Mouse (Mus musculus) cerebellum, adult (tissue): ENCODE measurements at regions not wholly inside any gene's neighbourhood (a gene's known extent, or its start where the extent isn't known, plus 50 kb on each side); places are given as distances from the start of the nearest gene placed in this dataset.

Source experiments
- ATAC-seq: cut with Nextera tagmentation; 2 replicates; pipeline ENCODE4 v1.9.2; 2017; ENCODE audit warnings: mild to moderate bottlenecking, moderate library complexity, mixed read lengths; ENCODE audit not compliant: insufficient number of reproducible peaks, low FRiP score, low TSS enrichment

GRCm38 (mm10) chr2:144166102-144166750 lies 104.2 kb upstream of the Mgme1 start:
- no peak for ATAC-seq

GRCm38 (mm10) chr2:144169576-144170178 lies 100.8 kb upstream of the Mgme1 start:
- ATAC-seq, result no peak

GRCm38 (mm10) chr2:144172100-144172770 lies 98.2 kb upstream of the Mgme1 start:
- ATAC-seq, result peak; percentile 98

- no peak for ATAC-seq
Measured at GRCm38 (mm10) chr2:144173358-144174106, 96.9 kb upstream of the Mgme1 start.

- ATAC-seq, result no peak
Measured at GRCm38 (mm10) chr2:144174366-144175035, 96.0 kb upstream of the Mgme1 start.

GRCm38 (mm10) chr2:144176508-144177170 lies 93.8 kb upstream of the Mgme1 start:
- no peak for ATAC-seq

DNA sequence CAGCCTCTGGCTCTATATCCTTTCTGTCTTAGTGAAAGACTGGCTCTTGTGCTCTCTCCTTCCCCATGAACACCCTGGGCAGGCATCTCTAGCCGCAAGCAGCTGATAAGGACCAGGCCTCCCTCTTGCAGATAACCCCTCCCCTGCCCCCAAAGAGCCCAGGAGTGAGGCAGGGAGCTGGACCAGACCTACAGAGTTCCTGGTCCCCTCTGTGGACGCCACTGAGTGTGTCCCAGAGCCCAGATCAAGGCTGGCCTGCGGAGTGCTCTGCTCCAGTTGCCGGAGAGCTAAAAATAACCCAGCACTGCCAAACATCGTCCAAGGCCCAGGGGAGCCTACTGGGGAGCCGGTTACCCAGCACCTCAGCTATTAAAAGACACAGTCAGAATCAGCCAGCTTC lies 93.2 kb upstream of the Mgme1 start:
- ATAC-seq, result no peak

DNA sequence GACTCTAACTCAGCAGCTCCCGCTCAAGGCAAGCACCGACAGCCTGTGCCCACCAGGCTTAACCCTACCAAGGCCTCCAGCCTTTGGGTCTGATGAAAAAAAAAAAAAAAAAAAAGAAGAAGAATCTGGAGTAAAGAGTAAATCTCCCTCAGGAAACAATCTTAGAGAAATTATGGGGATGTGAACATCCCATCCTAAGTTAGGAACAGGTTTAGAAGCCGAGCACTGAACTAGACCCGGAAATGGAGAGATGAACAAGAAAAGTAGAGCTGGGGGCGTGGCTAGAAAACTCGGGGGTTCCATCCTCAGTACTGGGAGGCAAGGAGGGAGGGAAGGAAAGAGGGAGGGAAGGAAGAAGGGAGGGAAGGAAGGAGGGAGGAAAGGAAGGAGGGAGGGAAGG lies 92.5 kb upstream of the Mgme1 start:
- ATAC-seq, result no peak

DNA sequence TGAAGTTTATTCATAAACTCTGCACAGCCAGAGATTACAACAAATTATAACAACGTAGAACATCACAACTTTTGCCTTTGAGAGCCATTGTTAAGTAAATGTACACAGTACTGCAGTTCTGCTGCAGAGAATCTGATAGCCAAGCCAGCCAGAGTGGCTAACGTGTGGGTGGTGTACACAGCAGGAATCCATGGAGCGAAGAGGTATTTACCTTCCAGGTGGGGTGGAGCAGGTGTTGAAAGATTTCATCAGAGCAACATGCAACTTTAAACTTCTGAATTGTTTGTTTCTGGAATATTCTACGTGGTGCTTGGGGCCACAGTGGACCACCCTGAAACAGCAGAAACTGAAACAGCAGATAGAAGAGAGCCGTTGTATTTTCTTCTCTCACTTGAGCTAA lies 88.4 kb upstream of the Mgme1 start:
- ATAC-seq, result no peak

- ATAC-seq, result no peak
Measured at GRCm38 (mm10) chr2:144182542-144182941, 87.9 kb upstream of the Mgme1 start.

DNA sequence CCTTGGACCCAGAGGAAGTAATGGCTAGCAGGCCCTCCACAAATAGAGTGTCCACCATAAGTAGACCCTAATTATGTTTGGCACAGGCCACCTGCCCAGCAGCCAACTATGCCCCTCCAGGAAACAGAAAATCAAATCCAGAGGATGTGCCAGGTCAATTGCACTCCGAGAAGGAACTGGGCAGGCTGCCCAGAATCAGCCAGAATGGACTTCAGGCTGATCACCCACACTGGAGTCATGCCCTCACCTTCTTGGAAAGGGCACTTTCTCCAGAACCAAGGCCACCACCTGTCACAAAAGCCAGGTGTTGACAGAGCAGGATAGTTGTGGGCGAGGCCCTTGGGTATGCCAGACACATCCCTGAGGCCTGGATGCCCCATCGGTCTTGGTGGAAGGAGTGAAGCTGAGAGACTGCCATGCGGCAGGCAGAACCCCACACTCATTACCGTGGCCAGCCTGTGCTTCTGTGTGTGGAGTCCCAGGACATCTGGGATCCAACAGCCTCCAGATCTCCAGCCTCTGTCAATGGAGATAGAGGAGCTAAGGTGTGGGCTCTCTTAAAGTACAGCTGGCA lies 87.0 kb upstream of the Mgme1 start:
- peak; percentile 58; the same call in 1 of the 2 replicates for ATAC-seq

GRCm38 (mm10) chr2:144185175-144185574 lies 85.3 kb upstream of the Mgme1 start:
- ATAC-seq, result no peak

DNA sequence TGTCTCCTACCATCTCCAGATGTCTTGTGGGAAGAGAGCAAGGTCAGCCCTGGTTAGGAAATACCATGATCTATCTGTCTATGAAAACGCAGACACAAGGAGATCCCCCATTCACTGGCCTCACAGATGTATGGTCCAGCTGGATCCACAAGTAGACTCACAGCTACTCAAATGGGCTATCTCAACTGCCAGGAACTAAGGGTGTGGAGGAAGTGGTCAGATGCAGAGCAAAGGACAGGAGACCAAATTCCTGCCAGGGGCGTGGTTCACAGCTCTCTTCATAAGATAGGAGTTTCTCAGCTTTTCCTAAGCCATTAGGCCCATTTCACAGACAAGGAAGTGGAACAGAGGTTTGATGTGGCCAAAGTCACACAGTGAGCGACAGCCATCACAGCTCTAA lies 84.0 kb upstream of the Mgme1 start:
- no peak for ATAC-seq

DNA sequence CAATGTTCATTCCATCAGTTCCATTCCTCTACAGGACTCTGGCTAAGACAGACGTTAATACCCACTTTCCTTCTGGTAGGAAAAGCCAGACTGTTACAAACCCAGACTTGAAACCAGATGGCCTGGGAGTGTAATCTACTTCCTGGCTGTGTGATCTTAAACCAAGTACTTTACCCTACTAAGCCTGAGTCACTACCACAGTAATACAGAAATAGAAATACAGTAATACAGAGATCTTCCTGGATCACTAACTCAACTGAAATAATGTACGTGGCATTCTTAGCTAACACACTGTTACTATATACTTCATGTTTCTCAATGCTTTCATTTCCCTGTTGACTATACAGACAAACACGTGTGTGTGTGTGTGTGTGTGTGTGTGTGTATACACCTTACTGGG lies 82.4 kb upstream of the Mgme1 start:
- ATAC-seq, result no peak

DNA sequence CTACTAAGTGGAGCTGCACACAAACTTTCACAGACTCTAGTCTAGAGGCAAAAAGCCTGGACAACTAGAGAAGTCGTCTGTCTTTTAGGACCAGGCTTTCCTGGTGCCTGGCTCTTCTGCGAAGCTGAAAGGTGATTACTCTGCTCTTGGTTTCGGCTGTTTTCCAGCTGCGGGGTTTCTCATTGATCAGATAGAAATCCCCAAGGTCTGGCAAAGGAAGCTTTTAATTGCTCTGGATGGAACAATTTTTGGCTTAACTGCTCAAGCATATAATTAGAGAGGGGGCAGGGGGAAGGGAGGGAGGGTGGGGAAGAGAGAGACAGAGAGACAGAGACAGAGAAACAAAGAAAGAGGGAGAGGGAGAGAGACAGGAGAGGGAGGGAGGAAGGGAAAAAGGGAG lies 82.0 kb upstream of the Mgme1 start:
- no peak for ATAC-seq

DNA sequence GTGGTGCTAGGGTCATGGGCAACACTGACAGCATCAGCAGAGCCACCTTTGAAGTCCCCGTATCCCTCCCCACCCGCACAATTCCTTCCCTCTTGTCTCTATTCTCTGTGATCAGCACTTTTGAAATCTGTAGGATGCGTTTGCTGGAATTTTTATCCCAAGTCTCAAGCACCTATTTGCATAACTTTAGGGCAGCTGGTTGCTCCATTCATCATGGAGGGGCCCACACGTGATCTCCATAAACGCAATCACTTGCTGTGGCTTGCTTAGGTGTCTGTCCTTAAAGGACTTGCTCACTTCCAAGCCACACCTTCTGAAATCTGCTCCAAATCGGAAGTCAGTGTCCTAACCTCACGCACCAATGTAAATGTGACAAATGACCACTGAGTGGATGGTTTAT lies 80.7 kb upstream of the Mgme1 start:
- ATAC-seq, result no peak

- no peak for ATAC-seq
Measured at GRCm38 (mm10) chr2:144191018-144191417, 79.4 kb upstream of the Mgme1 start.

DNA sequence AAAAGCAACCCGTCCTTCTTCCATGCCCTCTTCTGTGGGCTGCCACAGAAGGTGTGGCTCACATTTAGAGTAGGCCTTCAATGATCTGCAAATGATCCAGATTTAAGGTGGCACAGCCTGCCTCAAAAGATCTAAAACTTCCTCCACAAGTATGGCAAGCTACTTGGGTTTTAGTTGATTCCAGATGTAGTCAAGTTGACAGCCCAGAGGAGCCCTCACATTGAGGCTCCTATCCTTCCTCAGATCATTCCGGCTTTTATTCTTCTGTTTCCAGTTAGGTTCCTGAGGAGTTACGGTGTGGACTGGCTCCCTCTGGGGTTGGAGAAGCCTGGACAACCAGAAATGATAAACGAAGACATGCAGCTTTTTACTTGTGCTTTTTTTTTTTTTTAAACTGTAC lies 78.8 kb upstream of the Mgme1 start:
- ATAC-seq, result no peak

GRCm38 (mm10) chr2:144192428-144192827 lies 78.0 kb upstream of the Mgme1 start:
- ATAC-seq, result no peak

- no peak for ATAC-seq
Measured at GRCm38 (mm10) chr2:144195851-144196250, 74.6 kb upstream of the Mgme1 start.
